Mouse (Mus musculus): ENCODE measurements around the gene Tcp10c. TPM values are rescaled to one million over a fixed set of nuclear protein-coding genes. Genes with fewer than 3 reads are reported as not detected.
"Not testable (repeated sequence)": the region's sequence is repeated elsewhere in the genome, so short reads cannot be mapped to it uniquely, and the experiment has no call there.

Gene Tcp10c
- total RNA-seq, 4 experiments from 2014 or later = not detected

DNA sequence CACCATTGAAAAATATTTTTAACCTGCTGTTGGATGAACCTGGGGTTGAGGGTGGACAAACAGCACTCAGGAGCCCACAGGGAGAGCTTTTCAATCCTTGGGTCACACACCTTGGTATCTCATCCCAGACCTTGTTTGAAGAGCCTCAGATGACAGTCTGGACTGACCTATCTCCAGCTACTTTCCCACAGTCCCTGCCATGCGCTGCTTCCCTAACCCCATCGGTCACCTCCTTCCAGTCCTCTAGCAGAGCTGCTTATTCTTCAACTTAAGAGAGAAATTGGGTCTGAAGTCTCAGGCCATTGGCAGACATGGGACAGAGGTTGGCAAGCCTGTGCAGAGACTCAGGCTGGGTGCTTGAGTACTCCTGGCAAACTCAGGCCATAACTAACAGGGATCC lies 26.9 kb downstream of the Tcp10c start:
- DNase-seq (ENCODE audit: low spot score in 2 of 2) = not testable (repeated sequence)

DNA sequence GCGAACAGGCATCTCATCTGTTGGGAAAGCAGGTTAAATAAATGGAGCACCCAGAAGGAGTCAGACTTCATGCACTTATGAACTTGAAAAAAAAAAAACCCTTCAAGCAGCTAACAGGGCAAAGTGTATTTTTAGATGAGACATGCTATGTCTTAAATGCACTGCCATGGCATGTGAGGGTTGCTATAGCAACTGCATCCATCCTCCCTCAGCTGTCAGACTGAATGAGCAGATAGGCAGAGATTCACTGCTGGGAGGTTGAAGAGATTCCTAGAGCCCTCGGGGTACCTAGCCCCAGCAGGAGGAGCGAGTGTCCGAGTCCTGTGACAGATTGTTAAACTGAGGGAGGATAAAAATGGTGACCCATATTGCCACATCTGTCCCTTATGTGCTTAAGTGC lies 36.6 kb downstream of the Tcp10c start:
- DNase-seq (ENCODE audit: low spot score in 2 of 2) = not testable (repeated sequence)

- not testable (repeated sequence) for DNase-seq (ENCODE audit: low spot score in 2 of 2)
These were observed 45.6 kb downstream of the Tcp10c start for GRCm38 (mm10) chr17:13399961-13400360.

- not testable (repeated sequence) for DNase-seq (ENCODE audit: low spot score in 2 of 2)
These were observed 47.7 kb downstream of the Tcp10c start for GRCm38 (mm10) chr17:13402118-13402517.

DNA sequence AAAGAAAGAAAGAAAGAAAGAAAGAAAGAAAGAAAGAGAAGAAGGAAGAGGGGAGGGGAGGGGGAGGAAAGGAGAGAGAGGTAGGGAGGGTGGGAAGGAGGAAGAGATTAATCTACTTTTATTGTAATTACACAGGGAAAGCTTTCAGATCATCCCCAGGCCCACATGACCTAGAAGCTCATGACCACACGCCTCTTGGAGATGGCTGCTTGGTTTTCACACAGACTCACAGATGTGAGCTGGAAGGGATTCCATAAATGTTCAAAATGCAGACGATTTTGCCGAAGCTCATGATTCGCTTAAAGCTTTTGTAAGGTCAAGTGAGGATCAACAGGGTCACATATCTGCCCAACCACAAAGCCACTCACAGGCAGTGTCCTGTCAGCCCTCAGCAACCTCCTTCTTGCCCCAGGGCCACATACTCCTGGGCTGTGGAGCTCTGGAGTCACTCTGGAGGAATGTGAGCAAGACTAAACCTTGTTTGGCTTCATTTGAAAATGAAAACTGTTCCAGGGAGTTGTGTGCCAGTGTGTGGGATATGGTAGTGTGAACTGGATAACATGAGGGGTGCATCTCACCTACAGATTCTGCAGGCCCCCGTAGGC lies 49.3 kb downstream of the Tcp10c start:
- DNase-seq (ENCODE audit: low spot score in 2 of 2) = not testable (repeated sequence)

- DNase-seq (ENCODE audit: low spot score in 2 of 2) = not testable (repeated sequence)
These were observed 51.7 kb downstream of the Tcp10c start for GRCm38 (mm10) chr17:13406023-13406422.

GRCm38 (mm10) chr17:13406701-13407100 lies 52.3 kb downstream of the Tcp10c start:
- not testable (repeated sequence) for DNase-seq (ENCODE audit: low spot score in 2 of 2)

GRCm38 (mm10) chr17:13407621-13408256 lies 53.4 kb downstream of the Tcp10c start:
- DNase-seq (ENCODE audit: low spot score in 2 of 2) = not testable (repeated sequence)

DNA sequence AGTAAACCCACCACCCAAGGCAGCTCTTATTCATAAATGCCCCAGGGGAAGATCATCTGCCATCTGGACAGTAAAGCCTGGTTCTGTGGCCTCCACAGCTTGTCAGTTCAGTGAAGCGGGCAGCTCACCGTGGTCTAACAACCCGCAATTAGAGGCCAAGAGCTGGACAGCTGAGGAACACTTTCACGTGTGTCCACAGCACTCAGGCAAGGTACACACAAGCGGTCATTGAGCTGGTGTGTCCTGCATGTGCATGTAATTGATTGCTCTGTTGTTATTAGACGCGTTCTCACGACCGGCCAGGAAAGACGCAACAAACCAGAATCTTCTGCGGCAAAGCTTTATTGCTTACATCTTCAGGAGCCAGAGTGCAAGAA lies 53.9 kb downstream of the Tcp10c start:
- DNase-seq (ENCODE audit: low spot score in 2 of 2) = not testable (repeated sequence)

DNA sequence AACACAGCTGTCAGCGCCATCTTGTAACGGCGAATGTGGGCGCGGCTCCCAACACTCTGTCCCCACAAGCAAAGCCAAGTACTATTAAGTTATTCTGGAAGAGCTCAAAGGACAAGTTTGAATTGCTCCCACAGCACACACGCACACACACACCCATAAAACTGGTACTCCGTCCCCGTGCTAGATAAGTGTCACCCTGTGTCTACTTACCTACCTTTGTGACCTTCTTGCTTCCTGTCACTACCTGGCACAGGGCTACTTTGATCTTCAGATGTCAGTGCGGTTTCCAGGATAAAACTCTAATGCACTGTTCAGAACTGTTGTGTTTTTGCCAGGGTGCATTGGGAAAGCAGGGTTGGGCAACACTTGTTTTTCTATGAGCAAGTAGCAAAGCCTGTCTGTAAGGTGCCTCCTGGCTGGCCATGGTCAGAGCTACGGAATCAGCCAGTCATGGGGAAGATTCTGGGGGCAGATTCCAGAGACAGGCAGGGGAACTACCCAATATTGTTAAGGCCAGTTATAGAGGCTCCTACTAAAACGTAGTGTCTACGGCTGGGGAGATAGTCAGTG lies 66.7 kb downstream of the Tcp10c start:
- not testable (repeated sequence) for DNase-seq (ENCODE audit: low spot score in 2 of 2)

- not testable (repeated sequence) for DNase-seq (ENCODE audit: low spot score in 2 of 2)
These were observed 68.3 kb downstream of the Tcp10c start for GRCm38 (mm10) chr17:13422638-13423037.

DNA sequence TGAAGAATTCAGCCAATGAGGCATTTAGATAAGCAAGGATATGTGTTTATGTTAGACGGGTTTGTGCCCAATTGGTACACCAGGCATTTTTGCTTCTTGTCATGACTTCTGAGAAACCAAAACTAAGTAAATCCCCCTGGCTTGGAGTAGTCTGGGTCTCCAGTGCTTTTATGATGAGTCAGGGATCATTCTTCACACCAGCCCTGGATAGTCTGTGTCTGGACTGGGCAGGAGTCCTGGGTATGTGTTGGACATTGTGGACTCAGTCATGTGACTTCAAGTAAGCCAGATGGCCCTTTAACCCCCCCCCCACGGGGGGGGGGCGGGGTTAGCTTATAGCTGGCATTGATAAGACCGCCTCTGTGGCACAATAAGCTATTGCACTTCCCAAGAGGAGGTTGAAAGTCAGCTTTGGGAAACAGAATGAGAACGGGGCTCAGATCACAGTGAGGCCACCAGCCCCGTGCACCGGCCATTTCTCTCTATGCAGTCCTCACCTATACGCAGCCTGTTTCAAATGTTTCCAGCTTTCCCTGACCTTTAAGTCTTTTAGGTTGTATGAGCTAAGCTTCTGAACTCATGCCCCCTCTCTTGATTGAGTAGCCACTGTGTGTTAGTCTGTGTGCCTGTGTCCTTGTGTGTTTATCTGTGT lies 69.1 kb downstream of the Tcp10c start:
- DNase-seq (ENCODE audit: low spot score in 2 of 2) = not testable (repeated sequence)

GRCm38 (mm10) chr17:13424321-13424720 lies 69.9 kb downstream of the Tcp10c start:
- not testable (repeated sequence) for DNase-seq (ENCODE audit: low spot score in 2 of 2)

DNA sequence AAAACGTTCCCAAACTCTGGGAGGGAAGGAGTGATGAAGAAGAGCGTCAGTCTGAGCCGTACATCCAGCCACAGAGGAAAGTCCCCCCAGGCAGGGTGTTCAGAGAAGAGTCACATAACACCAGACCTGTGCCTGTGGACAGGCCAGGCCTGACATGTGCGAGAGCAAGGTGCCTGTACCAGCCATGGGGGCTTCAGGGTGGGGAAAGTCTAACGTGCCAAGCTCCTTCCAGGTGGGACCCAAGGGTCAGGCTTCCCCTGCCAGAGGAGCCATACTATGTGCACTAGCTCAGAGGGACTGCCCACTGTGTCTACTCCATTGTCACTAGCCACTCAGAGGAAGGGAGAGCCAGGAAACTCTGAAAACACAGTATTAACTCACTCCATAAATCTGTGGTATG lies 71.3 kb downstream of the Tcp10c start:
- DNase-seq (ENCODE audit: low spot score in 2 of 2) = not testable (repeated sequence)

DNA sequence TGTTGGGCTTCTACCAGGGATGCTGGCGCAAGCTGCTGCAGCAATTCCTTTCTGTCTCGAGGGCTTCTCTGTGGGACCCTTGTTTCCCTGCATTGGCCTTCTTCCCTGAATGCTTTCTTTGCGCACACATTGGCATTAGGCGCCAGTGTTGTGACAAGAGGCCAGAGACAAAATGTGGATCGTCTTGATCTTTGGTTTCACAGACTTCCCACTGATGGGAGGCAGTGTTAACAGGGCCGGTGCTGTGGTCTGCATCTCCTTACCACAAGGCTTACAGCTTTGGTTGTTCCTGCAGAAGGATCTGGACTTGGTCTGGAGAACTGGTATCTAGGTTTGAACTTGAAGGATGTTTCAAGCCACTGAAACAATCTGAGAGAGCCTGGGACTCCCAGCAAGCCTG lies 72.1 kb downstream of the Tcp10c start:
- DNase-seq (ENCODE audit: low spot score in 2 of 2) = not testable (repeated sequence)

Other genes starting within 250 kb of the Tcp10c start
- not detected for gene Unc93a, start 222.8 kb upstream of the Tcp10c start, total RNA-seq (2022)
- not detected for gene Smok2a, start 133.4 kb upstream of the Tcp10c start, total RNA-seq (2022)
- not detected for gene Smok2b, start 124.3 kb upstream of the Tcp10c start, total RNA-seq (2022)

Data from gastrocnemius, adult 8-10 months (tissue).